Mouse (Mus musculus): ENCODE results near the gene Nox4.
"Not testable (repeated sequence)": the region's sequence is repeated elsewhere in the genome, so short reads cannot be mapped to it uniquely, and the experiment has no call there.

Gene Nox4

GRCm38 (mm10) chr7:87374322-87374721 is 128.4 kb downstream of the Nox4 start:
- no peak for DNase-seq

DNA sequence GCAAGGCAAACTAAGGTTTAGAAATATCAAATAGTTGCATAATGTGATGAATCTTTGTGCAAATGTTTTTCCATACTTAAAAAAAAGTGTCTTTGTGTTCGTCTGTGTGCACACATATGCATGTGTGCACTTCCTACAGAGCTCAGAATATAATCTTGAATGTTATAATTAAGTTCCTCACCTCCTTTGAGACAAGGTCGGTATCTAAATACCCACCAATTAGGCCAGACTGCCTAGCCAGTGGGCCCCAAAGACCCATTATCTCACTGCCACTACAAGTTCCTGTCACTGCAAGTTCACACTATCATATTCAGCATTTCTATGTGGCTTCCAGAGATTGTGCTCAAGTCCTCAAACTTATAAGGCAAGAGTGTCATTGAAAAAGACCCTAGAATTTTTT is 129.0 kb downstream of the Nox4 start:
- no peak for DNase-seq

- DNase-seq, result no peak
These were observed 151.1 kb downstream of the Nox4 start for GRCm38 (mm10) chr7:87397023-87397422.

GRCm38 (mm10) chr7:87411373-87411772 is 165.5 kb downstream of the Nox4 start:
- not testable (repeated sequence) for DNase-seq

DNA sequence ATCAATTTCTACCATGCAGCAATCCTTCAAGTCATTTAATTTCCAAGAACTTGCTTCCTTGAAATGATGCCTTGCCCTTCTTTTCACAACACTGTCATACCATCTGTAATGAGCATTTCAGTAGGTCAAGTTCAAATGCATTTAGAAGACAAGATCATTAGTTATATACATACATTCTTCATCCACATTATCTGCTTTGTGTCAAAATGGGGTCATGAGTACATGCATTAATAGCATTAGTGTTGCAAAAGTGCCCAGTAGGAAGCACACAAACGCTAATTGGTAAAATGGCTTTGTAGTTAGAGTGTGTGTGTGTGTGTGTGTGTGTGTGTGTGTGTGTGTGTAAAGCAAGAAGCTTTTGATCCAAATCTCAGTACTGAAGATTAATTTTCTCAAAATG is 167.4 kb downstream of the Nox4 start:
- no peak for DNase-seq

All from heart, adult 11 months (tissue).